Mouse (Mus musculus): ENCODE data around the gene Rnf10. TPM values are rescaled to one million over a fixed set of nuclear protein-coding genes. Genes with fewer than 3 reads are reported as not detected.

The Rnf10 gene
- polyA plus RNA-seq, 1 experiment from 2014 or later, result 168 TPM

DNA sequence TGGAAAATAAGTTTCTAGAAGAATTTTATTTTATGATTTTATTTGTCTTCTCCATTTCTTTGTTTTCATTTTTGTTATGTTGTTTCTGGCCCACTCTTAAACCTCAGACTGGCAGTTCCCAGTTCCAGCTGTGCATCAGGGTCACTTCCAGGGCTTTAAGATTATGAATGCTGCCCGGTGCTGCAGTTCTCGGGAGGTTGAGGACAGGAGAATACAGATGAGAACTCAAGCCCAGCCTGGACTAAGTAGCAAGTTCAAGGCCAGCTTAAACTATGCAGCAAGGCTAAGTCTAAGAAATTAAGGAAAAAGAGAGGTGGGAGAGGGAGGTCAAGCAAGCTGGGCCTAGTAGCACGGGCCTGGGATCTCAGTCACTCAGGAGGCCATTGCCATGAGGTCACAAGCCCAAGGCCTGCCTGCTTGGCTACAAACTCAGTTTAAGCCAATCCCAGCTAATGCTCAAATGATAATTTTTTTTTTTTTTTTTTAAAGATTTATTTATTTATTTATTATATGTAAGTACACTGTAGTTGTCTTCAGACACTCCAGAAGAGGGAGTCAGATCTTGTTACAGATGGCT is 5.1 kb downstream of the Rnf10 start:
- WGBS, result 84% methylated on average over 3 of the region's 3 CpGs

GRCm38 (mm10) chr5:115266787-115267468 is 5.8 kb downstream of the Rnf10 start:
- no peak overlapping the region for H3K4me3 ChIP-seq (replicated peaks; ENCODE audit: low read length)

More for the DNA sequence above, 5.1 kb downstream of the Rnf10 start:
- ATAC-seq, result no peak
- Histone ChIP-seq H3K4me1 (replicated peaks; ENCODE audit: control insufficient read depth, insufficient read depth, low read length) (peaks cover 29% of the 10 kb centered on the region), H3K4me3 (replicated peaks; ENCODE audit: low read length) (no peak overlapping the region), H3K9ac (replicated peaks; ENCODE audit: low read depth, low read length) (no peak overlapping the region), H3K27ac (ENCODE audit: low read length) (no peak overlapping the region), H3K9me3 (ENCODE audit: control insufficient read depth, low read length) (no peaks in the 10 kb centered on the region), H3K36me3 (ENCODE audit: control insufficient read depth, insufficient read depth) (no peaks in the 10 kb centered on the region), H3K4me2 (ENCODE audit: low read length) (no peak overlapping the region), H3K27me3 (replicated peaks; ENCODE audit: control insufficient read depth, insufficient read depth, low read length) (no peaks in the 10 kb centered on the region)

DNA sequence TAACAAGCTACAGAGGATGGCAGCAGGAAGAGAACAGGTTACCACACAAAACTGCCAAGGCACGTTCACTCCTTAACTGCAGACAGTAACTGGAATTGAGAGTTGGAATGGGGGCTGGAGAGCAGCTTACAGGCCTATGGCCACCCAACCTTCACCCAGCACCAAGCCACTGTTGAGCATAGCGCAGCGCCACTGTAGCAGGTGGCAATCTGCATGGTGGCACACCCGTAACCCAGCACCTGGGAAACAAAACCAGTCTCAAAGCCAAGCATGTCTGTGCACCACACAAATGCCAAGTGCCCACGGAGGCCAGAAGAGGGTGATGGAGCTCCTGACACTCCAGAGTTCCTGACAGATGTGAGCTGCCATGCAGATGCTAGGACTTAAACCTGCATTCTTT is 6.4 kb downstream of the Rnf10 start:
- no peak overlapping the region for H3K4me2 ChIP-seq (ENCODE audit: low read length)
- 90% methylated on average over 5 of the region's 5 CpGs for WGBS
- H3K9ac ChIP-seq (replicated peaks; ENCODE audit: low read depth, low read length), result no peak overlapping the region
- no peak for ATAC-seq
- H3K4me1 ChIP-seq (replicated peaks; ENCODE audit: control insufficient read depth, insufficient read depth, low read length), result peaks cover 27% of the 10 kb centered on the region
- H3K27ac ChIP-seq (ENCODE audit: low read length), result no peak overlapping the region
- no peaks in the 10 kb centered on the region for H3K36me3 ChIP-seq (ENCODE audit: control insufficient read depth, insufficient read depth)
- no peak overlapping the region for H3K4me3 ChIP-seq (replicated peaks; ENCODE audit: low read length)
- no peaks in the 10 kb centered on the region for H3K9me3 ChIP-seq (ENCODE audit: control insufficient read depth, low read length)
- H3K27me3 ChIP-seq (replicated peaks; ENCODE audit: control insufficient read depth, insufficient read depth, low read length), result no peaks in the 10 kb centered on the region

More at GRCm38 (mm10) chr5:115266787-115267468, 5.8 kb downstream of the Rnf10 start:
- Histone ChIP-seq H3K4me1 (replicated peaks; ENCODE audit: control insufficient read depth, insufficient read depth, low read length) (peaks cover 29% of the 10 kb centered on the region), H3K27ac (ENCODE audit: low read length) (no peak overlapping the region), H3K4me2 (ENCODE audit: low read length) (no peak overlapping the region), H3K36me3 (ENCODE audit: control insufficient read depth, insufficient read depth) (no peaks in the 10 kb centered on the region), H3K27me3 (replicated peaks; ENCODE audit: control insufficient read depth, insufficient read depth, low read length) (no peaks in the 10 kb centered on the region), H3K9me3 (ENCODE audit: control insufficient read depth, low read length) (no peaks in the 10 kb centered on the region), H3K9ac (replicated peaks; ENCODE audit: low read depth, low read length) (no peak overlapping the region)
- no peak for ATAC-seq
- WGBS, result 83% methylated on average over 8 of the region's 8 CpGs

DNA sequence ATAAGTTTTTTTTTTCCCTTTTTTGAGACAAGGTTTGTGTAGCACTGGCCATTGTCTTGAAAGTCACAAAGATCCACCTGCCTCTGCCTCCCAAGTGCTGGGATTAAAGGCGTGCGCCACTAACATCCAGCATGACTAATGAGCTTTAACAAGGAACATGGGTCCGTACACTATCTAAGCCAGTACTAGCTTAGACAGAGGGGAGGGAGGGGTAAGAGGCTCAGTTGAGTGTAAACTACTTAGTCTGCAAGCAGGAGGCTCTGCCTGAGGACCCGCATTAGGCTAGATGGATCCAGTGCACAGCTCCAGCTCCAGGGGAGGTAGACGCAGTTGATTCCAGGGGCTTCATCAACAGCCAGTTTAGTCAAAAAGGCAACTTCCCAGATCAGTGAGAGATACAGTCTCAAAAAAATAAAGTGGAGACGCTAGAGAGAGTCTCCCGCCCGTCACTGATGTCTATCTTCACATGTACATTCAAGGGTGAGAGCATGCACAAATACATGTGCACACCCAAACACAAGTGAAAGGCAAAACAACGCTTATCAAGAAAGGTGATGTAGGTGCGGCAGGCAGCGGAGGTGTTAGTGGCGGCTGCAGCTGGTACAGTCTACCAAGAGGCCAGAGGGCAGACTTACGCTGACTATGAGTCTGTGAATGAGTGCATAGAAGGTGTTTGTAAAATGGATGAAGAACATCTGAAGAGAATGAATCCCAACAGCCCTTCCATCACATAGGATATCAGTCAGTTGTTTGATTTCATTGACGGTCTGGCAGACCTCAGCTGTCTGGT is 10.0 kb downstream of the Rnf10 start:
- WGBS, result 89% methylated on average over 14 of the region's 14 CpGs
- no peak overlapping the region for H3K27ac ChIP-seq (ENCODE audit: low read length)
- ATAC-seq, result no peak

DNA sequence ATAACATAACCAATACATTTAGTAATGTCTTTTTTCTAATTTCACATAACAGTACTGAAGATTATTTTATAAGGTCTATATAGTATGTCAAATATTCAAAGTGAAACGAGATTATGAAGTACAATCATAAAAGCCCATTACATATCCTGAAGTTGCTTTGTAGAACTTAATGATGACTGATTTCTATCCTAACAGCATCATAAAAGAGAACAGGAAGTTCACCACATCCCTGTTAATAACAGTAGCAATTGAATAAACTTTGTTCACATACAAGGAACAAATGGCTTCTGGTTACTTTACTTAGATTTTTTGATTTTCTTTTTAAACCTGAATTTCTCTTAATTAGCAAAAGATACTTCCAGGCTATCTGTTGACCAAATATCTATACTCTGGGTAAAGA is 10.8 kb downstream of the Rnf10 start:
- Histone ChIP-seq H3K4me2 (ENCODE audit: low read length) (no peak overlapping the region), H3K9ac (replicated peaks; ENCODE audit: low read depth, low read length) (no peak overlapping the region), H3K9me3 (ENCODE audit: control insufficient read depth, low read length) (no peaks in the 10 kb centered on the region), H3K4me3 (replicated peaks; ENCODE audit: low read length) (no peak overlapping the region), H3K27me3 (replicated peaks; ENCODE audit: control insufficient read depth, insufficient read depth, low read length) (no peaks in the 10 kb centered on the region), H3K27ac (ENCODE audit: low read length) (no peak overlapping the region), H3K4me1 (replicated peaks; ENCODE audit: control insufficient read depth, insufficient read depth, low read length) (no peaks in the 10 kb centered on the region), H3K36me3 (ENCODE audit: control insufficient read depth, insufficient read depth) (peaks cover 17% of the 10 kb centered on the region)
- 92% methylated on average over 1 of the region's 1 CpGs for WGBS
- ATAC-seq, result no peak

More for the DNA sequence above, 10.0 kb downstream of the Rnf10 start:
- Histone ChIP-seq H3K9ac (replicated peaks; ENCODE audit: low read depth, low read length) (no peak overlapping the region), H3K36me3 (ENCODE audit: control insufficient read depth, insufficient read depth) (peaks cover 13% of the 10 kb centered on the region), H3K27me3 (replicated peaks; ENCODE audit: control insufficient read depth, insufficient read depth, low read length) (no peaks in the 10 kb centered on the region), H3K4me3 (replicated peaks; ENCODE audit: low read length) (no peak overlapping the region), H3K4me1 (replicated peaks; ENCODE audit: control insufficient read depth, insufficient read depth, low read length) (0 out of 2 replicates have a peak, but pooled peaks cover 3% of the 10 kb centered on the region), H3K9me3 (ENCODE audit: control insufficient read depth, low read length) (no peaks in the 10 kb centered on the region), H3K4me2 (ENCODE audit: low read length) (no peak overlapping the region)

GRCm38 (mm10) chr5:115261141-115261540 is 11.6 kb downstream of the Rnf10 start:
- no peaks in the 10 kb centered on the region for H3K9me3 ChIP-seq (ENCODE audit: control insufficient read depth, low read length)
- H3K4me2 ChIP-seq (ENCODE audit: low read length), result no peak overlapping the region
- WGBS, result 87% methylated on average over 8 of the region's 8 CpGs
- H3K4me3 ChIP-seq (replicated peaks; ENCODE audit: low read length), result no peak overlapping the region
- no peak overlapping the region for H3K27ac ChIP-seq (ENCODE audit: low read length)
- no peaks in the 10 kb centered on the region for H3K27me3 ChIP-seq (replicated peaks; ENCODE audit: control insufficient read depth, insufficient read depth, low read length)
- ATAC-seq, result no peak
- peaks cover 24% of the 10 kb centered on the region for H3K36me3 ChIP-seq (ENCODE audit: control insufficient read depth, insufficient read depth)
- no peaks in the 10 kb centered on the region for H3K4me1 ChIP-seq (replicated peaks; ENCODE audit: control insufficient read depth, insufficient read depth, low read length)
- no peak overlapping the region for H3K9ac ChIP-seq (replicated peaks; ENCODE audit: low read depth, low read length)

- Histone ChIP-seq H3K4me2 (ENCODE audit: low read length) (no peak overlapping the region), H3K27me3 (replicated peaks; ENCODE audit: control insufficient read depth, insufficient read depth, low read length) (no peaks in the 10 kb centered on the region), H3K9ac (replicated peaks; ENCODE audit: low read depth, low read length) (no peak overlapping the region), H3K4me3 (replicated peaks; ENCODE audit: low read length) (no peak overlapping the region), H3K9me3 (ENCODE audit: control insufficient read depth, low read length) (no peaks in the 10 kb centered on the region), H3K27ac (ENCODE audit: low read length) (no peak overlapping the region), H3K4me1 (replicated peaks; ENCODE audit: control insufficient read depth, insufficient read depth, low read length) (no peaks in the 10 kb centered on the region), H3K36me3 (ENCODE audit: control insufficient read depth, insufficient read depth) (peaks cover 32% of the 10 kb centered on the region)
- WGBS, result 95% methylated on average over 6 of the region's 6 CpGs
- ATAC-seq, result no peak
These were observed 12.3 kb downstream of the Rnf10 start for GRCm38 (mm10) chr5:115260356-115260755.

DNA sequence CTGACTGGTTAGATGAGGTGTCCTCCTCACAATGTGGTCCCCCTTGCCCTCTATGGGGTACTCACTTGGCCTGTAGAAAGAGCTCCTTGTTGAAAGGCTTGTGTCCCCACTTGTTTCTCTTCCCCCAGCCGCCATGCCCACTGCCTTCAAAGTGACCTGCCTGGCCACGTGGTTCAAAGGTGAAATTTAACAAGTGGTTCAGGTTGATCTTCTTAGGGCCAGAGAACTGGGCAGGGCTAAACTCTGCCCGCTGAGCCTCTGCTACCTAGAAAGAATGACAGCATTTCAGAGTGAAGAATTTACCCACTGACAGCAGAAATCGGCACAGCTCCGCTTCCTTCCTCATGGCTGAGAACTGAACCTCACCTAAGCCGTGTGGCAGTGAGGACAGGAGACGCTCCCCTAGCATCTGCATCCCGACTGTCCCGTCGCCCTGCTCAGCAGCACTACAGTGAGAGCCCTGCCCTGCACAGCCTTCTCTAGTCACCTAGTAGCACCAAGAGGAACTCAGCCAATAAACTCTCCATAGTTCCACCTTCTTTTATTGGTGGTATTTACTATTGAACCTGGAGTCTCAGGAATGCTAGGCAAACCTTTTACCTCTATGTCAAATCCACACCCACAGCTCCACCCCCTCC is 15.7 kb downstream of the Rnf10 start:
- 92% methylated on average over 10 of the region's 10 CpGs for WGBS

GRCm38 (mm10) chr5:115255472-115255871 is 17.2 kb downstream of the Rnf10 start:
- H3K36me3 ChIP-seq (ENCODE audit: control insufficient read depth, insufficient read depth), result peaks cover 47% of the 10 kb centered on the region
- 76% methylated on average over 1 of the region's 1 CpGs for WGBS

More for the DNA sequence above, 15.7 kb downstream of the Rnf10 start:
- H3K27ac ChIP-seq (ENCODE audit: low read length), result no peak overlapping the region
- no peak for ATAC-seq
- no peaks in the 10 kb centered on the region for H3K27me3 ChIP-seq (replicated peaks; ENCODE audit: control insufficient read depth, insufficient read depth, low read length)
- H3K4me2 ChIP-seq (ENCODE audit: low read length), result no peak overlapping the region
- no peaks in the 10 kb centered on the region for H3K4me1 ChIP-seq (replicated peaks; ENCODE audit: control insufficient read depth, insufficient read depth, low read length)
- H3K4me3 ChIP-seq (replicated peaks; ENCODE audit: low read length), result no peak overlapping the region
- H3K36me3 ChIP-seq (ENCODE audit: control insufficient read depth, insufficient read depth), result peaks cover 35% of the 10 kb centered on the region
- H3K9ac ChIP-seq (replicated peaks; ENCODE audit: low read depth, low read length), result no peak overlapping the region
- no peaks in the 10 kb centered on the region for H3K9me3 ChIP-seq (ENCODE audit: control insufficient read depth, low read length)

More at GRCm38 (mm10) chr5:115255472-115255871, 17.2 kb downstream of the Rnf10 start:
- Histone ChIP-seq H3K9ac (replicated peaks; ENCODE audit: low read depth, low read length) (no peak overlapping the region), H3K4me2 (ENCODE audit: low read length) (no peak overlapping the region), H3K4me3 (replicated peaks; ENCODE audit: low read length) (no peak overlapping the region), H3K27me3 (replicated peaks; ENCODE audit: control insufficient read depth, insufficient read depth, low read length) (no peaks in the 10 kb centered on the region), H3K9me3 (ENCODE audit: control insufficient read depth, low read length) (no peaks in the 10 kb centered on the region), H3K27ac (ENCODE audit: low read length) (no peak overlapping the region), H3K4me1 (replicated peaks; ENCODE audit: control insufficient read depth, insufficient read depth, low read length) (no peaks in the 10 kb centered on the region)
- no peak for ATAC-seq
